Mouse (Mus musculus) urinary bladder, postnatal 4 days (tissue): ENCODE data around the gene a.
"Not testable (repeated sequence)": the region's sequence is repeated elsewhere in the genome, so short reads cannot be mapped to it uniquely, and the experiment has no call there.

Experiments used
- DNase-seq, 2 experiments: peaks; one replicate each; pipeline ENCODE4 v3.0.0; 2021 to 2022; ENCODE audit warnings: low spot score in 2 of 2

Gene a

DNA sequence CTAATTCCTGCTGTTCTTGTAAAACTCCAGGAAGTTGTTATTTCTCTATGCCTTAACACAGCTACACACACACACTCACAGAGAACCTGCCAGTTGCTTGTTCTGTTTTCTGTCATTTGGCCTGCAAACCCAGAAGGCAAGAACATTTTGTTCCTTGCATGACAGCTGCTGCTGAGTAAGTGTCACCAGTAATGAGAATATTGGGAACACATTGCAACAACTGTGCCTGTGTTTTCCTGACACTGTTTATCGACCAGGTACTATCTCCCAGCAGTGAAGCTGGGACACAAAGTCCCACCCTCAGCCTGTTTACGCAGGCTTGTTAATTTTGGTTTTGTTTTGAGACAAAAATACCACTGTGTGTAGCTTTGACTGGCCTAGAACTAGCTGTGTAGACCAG lies 261.5 kb downstream of the a start:
- DNase-seq, result no peak

DNA sequence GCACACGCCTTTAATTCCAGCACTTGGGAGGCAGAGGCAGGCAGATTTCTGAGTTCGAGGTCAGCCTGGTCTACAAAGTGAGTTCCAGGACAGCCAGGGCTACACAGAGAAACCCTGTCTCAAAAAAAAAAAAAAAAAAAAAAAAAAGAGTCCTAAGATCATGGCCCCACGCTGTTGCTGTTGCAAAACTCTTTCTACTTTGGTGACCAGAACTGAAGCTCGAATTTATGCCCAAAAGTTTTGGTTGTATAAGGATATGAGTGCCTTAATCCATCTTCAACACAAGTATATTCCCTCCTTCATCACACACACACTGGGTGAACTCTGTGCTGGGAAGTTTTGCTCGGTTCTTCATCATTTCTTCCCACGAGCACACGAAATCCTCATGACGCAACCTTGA lies 262.3 kb downstream of the a start:
- not testable (repeated sequence) for DNase-seq

DNA sequence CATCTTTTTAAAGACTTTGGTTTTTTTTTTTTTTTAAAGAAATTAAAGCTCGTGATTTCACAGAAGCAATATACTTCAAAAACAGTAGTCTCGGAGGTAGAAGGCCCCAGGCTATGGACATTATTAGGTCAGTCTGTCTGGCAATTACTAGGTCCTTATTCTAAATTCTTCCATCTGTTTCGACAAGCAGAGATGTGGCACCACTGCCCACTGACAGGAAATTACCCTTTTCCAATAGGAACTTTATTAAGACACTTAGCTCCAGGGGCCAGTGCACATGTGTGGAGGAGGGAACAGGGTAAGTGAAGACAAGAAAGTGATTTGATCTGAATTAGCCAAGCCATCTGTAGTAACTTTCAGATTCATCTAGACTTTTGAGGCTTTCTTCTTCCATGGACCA lies 263.5 kb downstream of the a start:
- no peak for DNase-seq

DNA sequence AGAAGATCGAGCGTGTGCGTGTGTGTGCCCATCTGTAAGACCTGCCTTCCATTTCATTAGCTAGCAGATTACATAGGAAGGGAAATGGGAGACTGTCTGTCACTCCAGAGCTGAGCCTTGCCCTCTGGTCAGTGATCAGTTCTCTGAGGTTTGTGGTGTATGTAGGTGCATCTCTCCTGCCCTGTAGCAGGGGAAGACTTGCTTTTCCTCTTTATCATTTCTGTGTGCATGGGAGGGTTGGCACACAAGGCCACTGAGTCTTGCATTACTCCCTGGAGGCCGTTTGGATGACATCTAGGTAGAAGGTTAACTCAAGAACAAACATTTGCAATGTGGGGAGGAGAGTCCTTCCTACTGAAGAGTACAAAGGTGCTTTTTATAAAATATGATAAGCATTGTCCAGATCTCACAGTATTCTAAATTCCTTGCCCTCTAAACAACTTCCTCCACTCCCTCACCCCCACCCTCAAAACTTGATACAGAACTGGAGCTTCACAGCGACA lies 264.9 kb downstream of the a start:
- DNase-seq, result no peak

DNA sequence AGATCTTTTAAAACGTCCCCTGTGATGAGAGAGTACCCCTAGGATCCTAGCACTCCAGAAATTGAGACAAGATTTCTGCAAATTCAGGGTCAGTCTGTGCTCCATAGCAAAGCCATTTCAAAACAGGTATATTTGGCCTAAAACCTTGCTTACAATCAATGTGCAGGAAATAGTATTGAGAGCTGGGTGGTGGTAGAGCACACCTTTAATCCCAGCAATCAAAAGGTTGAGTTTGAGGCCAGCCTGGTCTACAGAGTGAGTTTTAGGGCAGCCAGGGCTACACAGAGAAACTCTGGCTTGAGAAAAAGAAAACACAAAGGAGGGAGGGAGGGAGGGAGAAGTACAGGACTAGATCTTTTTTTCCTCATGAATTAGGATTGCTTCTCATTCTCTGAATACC lies 266.2 kb downstream of the a start:
- no peak for DNase-seq

DNA sequence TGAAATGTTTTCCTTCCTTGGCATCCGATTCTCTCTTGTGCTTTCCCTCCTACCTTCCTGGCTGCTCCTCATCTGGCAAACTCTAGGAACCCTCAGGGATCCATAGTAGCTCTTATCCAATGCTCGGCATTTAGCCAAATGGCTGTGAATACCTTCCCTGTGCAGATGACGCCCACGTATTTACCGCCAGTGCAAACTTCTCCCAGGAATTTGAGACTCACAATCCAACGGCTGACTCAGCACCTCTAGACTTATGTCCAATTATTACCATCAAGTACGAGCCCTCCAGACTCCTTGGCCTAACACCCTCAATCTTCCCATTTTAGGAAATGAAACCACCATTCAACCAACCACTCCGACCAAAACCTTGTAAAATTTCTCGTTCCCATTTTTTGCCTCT lies 279.8 kb downstream of the a start:
- no peak for DNase-seq

DNA sequence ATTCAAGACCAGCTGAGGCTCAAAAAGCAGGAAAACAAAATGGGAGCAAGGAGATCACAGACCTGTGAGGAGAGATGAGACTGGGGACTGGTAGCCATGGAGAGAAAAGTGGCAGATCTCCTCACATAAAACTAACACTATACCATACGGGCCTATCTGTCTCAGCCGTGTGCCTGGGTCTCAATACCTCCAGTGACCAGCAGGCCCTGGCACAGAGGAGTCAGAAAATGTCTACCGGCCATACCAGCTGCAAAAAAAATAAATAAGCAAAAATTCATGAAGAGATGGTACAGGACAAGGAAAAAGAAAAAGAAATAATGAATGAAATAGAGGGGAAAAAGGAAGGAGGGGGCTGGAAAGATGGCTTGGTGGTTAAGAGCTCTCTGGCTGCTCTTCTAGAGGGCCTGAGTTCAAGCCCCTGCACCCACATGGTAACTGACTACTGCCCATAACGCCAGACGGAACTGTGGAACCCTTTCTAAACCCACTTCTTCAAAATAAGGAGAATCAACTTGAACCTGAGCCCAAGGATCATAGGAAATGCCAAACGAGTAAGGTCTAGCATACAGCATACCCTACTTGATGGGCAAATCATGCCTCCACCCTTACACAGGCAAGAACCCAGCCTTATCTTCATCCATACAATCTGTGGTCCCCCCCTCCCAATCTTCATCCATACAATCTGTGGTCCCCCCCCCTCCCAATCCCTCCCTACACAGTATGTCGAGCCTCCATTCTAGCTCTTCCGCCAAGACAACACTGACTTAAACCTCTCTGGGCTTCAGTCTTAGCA lies 281.3 kb downstream of the a start:
- no peak for DNase-seq

DNA sequence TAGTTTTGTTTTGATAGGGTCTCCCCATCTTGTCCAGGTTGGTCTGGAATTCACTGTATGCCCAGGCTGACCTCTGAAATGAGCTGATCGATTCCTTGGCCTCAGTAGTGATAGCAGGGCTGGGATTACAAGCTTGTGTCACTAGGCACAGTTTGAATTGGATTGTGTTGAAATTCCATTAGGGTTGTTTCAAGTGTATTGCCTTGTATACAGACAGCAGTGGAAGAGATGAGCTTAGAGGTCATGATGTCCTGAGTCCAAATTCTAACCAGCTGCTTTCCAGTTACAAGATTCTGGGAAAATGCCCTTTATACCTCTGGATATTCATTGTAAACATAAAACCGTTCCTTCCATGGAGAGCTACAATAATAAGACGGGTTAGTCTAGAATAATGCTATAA lies 282.1 kb downstream of the a start:
- no peak for DNase-seq

DNA sequence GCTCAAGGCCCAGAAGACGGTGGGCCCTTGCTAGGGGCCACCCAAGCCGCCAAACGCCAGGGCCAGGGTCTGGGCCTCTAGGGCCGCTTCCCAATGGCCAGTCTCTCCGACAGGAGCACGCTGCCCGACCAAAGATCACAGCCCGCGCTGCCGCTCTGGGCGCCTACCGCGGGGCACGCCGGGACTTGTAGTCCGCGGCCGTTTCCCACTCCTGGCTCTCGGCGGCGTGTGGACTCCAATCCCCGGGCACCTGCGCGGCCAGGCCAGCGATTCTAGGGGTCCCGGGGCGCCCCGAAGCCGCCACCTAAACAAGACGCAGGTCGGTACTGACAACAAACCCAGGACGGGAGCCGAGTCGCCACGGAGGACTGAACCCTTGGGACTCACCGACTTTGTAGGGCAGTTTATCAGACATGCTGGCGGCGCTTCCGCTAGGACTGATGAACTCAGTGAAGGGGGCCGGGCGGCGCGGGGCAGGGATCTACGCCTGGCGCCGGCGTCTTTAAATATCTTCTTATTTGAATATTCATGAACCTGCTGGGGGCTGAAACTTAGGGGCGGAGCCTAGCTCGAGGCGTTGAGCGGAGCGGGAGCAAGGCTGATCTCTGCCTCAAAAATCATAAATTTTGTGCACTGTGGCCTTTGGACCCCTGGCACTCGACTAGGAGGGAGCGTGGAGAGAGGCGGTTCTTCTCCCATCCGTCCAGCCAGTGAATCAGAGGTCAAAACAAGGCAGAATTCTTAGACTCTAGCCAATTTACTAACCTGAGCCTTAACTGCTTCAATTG lies 283.0 kb downstream of the a start, which contains the start of gene Ahcy:
TSS of gene Ahcy (minus strand) at position 520 of the 788 bp plus-strand sequence.
- DNase-seq, result peak; percentile 86 to 87

DNA sequence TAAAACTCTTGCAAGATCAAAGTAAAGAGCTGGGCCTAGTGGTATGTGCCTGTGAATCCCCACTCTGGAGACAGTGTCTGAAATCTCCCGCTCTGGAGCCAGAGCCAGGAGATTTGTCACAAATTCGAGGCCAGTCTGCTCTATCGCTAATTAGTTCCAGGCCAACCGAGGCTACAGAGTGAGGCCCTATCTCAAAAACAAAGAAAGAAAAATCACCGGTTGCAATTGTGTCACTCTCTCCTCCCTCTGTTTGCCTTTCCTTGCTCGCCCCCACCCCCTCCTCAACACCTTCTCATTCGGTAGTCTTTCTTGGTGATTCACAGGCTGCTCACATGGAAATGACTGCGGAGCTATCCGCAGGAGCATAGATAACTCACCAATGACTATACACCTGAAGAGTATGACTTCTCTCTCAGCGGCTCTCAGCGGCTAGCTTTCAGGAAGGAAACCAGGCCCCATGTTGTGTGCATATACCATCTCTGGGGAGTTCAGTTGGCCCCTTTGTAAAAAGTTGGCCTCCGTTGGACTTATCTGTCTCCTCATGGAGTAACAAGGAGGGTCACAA lies 283.6 kb downstream of the a start:
- no peak for DNase-seq

DNA sequence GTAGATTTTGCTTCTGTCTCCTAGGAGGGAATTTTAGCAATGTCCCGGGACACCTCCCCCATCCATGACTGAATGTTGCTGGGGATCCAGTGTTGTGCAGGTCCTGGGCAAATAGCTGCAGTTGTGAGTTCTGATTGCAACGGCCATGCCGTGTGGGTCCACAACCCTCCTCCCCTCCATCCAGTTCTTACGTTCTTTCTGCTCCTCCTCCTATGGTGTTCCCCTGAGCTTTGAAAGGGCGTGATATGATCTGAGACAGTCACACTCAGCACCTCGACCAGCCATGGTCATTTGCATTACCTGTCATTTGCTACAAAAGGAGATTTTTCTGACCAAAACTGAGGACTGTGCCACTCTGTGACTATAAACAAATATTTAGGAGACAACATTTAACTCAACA lies 284.4 kb downstream of the a start:
- DNase-seq, result no peak

DNA sequence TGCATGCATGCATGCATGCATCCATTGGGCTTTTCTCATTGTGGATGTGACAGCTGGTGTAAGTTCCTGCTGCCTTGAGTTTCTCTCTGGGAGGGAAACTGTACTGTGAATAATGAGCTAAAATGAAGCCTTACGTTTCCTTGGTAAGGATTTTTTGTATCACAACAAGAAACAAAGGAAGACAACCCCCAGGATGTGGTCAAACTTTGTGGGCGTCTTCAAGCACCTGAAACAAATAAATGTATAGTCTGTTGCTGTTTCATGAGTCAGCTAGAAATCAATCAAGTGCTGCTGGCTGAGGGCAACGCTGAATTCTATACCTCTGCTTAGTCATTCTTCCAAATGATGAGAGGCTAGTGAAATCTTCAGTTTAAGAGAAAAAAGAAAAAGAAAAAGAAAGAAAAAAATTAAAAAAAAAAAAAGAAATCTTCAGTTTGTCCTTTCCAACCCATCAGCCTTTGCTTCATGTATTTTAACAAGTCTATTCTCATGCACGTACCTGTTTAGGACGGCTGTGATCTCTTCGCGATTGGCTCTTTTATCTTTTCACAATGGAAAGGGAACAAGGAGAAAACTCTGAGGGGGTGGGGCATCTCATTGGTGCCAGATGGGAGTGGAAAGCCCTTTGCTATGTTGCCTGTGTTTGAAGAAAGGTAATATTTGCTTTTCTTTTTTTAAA lies 288.4 kb downstream of the a start:
- DNase-seq, result no peak

DNA sequence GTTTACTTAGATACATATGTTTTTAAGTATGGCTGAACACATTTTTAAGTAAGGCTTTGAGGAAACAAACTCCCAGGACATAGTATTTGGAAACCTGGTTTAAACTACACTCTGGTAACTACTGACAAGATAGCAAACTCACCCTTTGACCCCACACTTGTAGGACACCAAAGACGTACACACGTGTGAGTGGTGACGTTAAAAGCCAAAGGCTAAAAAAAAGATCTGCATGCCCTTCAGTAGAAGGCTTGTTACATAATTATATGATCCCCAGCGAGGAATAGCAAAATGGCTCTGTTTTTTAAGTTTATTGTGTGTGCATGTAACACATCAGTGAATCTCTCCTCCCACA lies 289.0 kb downstream of the a start:
- DNase-seq, result no peak

DNA sequence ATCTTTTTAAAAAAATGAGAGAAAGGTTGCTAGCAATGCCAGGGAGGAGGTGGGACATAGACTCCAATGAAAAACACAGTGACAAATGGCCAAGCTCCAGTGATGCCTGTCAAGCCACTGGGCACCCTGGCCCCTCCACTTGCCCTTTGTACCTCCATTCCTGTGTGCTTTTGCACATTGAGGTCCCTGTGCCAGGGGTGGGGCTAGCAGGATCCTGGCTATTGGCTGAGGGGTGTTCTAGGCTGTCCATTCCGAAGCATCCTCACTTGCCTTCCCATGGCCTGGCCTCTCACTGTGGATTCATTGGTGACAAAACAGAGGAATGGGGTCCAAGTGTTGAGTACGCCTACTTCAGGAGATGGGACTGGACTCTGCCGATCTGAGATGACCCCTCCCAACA lies 289.9 kb downstream of the a start:
- no peak for DNase-seq

DNA sequence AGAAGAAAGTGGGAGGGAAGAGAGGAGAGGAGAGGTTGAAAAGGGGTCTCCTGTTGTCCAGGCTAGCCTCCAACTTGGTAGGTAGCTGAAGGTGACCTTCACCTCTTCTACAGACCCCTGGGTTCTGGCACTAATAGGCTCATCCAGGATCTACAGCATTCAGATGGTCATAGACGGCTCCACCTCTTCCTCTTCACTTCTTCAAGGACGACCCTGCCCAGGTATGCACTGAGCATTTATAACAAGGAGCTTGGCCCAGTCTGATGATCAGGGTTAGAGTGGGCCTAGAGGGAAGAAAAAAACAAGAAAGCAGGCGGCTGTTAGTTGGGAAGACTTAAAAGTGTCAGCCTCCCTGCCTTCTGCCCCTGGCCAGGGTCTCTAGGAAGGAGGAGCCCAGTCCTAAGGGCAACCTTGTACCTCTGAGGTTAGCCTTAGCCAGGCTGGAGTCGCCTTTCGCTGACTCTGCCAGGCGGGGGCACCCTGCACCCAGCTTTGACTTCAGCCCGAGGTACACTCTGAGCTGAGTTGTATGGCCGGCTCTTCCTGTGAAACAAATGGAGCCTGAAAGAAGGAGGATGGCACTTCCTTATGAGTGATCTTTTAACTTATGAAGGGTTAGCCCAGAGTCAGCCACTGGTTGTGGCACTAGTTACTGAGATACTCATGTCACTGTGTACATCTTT lies 291.1 kb downstream of the a start:
- DNase-seq, result peak; percentile 50 to 65

DNA sequence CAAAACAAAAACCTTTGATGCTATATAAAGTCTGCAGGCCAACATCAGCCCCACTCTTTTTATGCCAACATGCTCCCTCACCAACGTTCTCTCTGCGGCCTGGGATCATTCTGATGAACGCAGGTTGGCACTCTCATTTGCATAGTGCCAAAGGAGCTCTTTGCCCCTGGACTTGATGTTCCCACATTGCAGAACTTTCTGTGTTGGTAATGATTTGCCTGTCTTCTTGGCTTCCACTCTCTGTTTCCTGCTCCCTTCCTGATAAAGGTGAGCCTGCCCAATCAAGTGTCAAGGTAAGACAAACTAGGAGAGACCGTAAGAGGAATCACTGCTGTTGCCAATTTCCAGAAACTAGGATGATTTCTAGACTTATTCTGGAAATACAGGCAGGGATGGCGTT lies 293.3 kb downstream of the a start:
- DNase-seq, result no peak

DNA sequence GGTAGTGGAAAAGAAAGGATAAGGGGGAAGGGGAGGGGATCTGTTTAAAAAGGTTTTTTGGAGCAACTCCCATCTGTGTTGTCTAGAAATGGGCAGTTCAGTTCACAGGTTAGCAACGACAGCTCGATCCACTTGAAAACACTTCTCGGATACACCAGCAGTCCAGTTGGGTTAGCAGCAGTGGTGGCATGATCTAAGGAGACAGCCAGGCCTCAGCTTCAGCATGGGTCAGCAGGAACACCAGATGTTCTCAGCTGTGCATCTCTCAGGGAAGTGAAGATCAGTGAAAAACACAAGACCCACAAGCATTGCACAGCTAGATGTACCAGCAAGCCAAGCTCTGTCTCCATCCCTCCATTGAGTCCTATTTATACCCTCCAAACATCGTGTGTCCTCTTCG lies 295.1 kb downstream of the a start:
- no peak for DNase-seq

DNA sequence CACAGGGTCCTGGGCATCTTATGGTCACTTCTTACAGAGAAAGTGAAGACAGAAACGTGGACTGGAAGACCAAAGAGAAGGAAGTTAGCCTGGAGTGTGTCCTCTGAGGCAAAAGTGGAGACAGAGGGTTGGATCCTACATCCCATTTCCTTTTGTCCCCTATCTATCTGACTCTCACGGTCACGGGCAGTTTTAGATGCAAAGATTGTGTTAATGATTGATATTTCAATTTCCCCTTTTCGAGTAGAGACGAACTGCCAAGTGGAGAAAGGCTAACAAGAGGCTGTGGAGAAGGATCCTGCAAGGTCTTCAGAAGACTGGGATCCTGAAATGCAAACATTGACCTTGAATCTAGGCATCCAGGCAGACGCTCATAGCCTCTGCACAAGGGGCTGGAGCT lies 297.1 kb downstream of the a start:
- no peak for DNase-seq

DNA sequence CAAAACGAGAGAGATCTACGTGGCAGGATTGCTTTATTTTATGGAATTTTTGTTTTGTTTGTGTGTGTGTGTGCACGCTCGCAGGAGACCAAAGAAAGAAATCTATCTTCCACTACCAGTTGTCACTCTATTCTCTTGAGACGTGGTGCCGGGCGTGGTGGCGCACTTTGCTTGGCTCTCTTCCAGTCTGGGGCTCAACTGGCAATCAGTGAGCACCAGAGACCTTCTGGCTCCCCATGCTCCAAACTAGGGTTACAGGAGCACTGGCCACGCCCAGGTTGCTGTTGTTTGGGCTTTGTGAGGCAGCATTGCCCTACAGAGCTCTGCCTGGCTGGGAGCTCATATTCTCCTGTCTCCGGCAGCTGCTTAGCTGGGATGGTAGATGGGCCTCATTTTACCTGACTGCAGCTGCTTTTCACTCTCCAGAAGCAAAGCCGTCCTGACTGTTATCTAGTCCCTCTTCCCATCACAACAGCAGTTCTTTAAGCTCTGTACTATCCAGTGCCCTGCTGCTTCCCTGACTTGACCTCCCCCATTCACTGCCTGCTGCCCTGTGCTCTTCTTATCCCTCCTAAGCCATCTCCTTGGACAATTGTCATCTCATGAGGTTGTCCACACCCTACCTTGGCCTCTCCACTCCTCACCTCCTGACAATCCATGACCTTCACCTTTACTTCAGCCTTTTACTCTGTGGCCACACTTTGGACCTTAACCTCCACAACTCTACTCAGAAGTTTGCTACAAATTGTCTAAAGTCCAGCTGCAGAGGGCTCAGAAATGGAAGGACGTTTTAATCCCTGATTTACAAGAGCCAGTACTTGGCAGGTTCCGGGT lies 299.9 kb downstream of the a start:
- DNase-seq, result no peak

DNA sequence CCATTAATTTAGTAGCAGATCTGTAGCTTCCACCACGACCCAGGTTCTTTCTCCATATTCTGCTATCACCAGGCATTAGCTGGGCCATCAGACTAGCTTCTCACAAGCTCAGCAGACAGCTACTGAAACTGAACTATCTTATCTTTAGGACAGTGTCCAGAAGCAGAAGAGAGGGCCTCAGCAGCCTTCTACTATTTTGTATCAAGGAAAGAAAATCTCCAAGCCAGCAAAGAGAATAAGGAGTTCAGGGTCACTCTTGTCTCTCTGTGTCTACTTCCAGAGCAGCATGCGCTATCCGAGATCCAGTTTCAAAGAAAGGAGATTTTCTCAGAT lies 300.5 kb downstream of the a start:
- DNase-seq, result no peak

DNA sequence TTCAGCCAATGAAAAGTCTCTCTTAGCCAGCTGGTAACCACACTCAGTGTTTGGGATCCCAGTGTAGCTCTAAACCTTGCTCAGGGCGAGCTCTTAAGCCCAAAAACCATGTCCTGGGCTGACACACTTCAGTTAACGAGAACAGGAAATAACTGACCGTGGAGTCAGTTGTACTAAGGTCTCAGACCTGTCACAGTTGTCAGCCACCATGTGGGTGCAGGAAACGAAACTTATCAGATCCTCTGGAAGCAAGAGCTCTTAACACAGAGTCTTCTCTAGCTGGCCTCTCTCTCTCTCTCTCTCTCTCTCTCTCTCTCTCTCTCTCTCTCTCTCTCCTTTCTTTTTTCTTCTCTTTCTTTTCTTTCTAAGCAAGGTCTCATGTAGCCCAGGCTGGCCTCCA lies 302.2 kb downstream of the a start:
- DNase-seq, result no peak
